Mouse (Mus musculus) brain, adult 2 months (tissue): ENCODE measurements at regions not wholly inside any gene's neighbourhood (a gene's known extent, or its start where the extent isn't known, plus 50 kb on each side); places are given as distances from the start of the nearest gene placed in this dataset.

Experiments
- DNase-seq: peaks from one replicate; pipeline ENCODE4 v3.0.0; 2011; ENCODE audit warnings: low read depth, low spot score

DNA sequence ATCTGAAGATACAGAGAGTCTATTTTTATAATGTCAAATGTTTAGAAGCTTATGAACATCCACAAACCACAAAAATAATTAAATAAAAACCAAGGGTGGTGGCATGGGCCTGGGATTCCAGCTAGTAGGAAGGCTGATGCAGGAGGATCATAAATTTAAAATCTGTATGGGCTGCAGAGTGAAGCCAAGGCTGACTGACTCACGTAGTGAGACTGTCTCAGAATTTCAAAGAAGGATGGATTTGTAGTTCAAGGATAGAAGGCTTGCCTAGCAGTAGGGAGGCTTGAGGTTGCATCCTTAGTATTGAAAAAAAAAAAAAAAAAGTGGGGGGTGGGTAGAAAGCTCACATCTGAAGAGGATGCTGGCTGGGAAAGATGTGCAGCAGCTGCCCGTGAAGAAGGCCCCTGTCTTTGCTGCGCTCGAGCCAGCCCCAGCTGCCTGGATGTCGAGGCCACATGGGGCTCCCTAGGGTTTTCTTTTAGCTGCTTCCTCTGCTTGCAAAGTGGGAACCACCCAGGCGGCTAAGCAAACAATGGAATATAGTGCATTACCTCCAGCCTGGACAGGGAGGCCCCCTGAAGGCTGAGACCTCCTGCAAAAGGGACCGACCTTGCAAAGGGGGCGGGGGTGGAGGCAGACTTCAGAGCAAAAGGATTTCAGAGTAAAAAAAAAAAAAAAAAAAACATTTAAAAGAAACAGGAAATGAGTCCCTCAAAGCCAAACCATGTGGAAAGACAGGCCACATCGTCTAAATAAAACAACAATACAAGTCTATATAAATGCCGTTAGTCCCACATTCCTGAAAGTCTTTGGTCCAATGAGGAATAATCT is 101.3 kb downstream of the Tmco5 start:
- DNase-seq, result no peak

GRCm38 (mm10) chr2:116980692-116981091 is 102.2 kb downstream of the Tmco5 start:
- no peak for DNase-seq

DNA sequence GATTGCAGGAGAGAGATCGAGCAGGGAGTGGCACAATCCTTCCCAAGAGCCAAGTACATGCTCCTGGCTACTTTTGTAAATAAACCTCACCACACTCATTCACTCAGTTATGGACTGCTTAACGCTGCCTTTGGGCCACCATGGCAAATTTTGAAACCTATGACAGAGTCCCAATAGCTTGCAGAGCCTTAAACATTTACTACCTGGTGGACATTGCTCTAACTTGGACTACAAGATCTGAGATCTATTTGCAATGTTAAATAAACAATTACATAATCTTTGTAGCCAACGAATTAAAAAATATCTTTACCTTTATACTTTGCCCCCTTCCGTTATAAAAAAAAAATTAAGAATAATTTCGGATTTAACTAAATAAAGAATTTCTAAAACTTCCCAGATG is 104.9 kb downstream of the Tmco5 start:
- no peak for DNase-seq

DNA sequence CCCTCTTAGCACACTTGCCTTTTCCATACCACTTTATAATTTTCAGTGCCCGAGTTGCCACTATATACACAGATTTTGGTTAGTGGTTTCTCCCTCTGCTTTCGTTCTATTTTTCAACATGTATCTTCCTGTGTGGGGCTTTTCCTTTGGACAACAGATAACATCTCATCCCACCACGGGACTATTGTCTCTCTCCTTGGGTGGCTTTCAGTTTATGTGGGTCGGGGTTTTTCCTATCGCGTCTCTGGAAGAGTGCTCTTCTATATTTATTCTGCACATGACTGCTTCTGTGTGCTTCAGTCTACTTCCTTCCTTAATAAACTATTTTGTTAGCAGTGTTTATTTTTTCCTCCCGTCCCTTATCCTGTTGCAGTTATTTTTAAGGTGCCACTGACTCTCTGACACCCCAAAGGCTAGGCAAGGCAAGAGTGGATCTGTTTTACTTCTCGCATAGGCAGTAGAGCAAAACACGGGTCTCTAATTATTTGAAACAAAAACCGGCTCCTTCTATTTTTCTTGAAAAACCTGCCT is 105.4 kb downstream of the Tmco5 start:
- no peak for DNase-seq

GRCm38 (mm10) chr2:116984597-116984996 is 106.1 kb downstream of the Tmco5 start:
- no peak for DNase-seq

- DNase-seq, result no peak
Observed at GRCm38 (mm10) chr2:116985549-116985948, 107.1 kb downstream of the Tmco5 start.

DNA sequence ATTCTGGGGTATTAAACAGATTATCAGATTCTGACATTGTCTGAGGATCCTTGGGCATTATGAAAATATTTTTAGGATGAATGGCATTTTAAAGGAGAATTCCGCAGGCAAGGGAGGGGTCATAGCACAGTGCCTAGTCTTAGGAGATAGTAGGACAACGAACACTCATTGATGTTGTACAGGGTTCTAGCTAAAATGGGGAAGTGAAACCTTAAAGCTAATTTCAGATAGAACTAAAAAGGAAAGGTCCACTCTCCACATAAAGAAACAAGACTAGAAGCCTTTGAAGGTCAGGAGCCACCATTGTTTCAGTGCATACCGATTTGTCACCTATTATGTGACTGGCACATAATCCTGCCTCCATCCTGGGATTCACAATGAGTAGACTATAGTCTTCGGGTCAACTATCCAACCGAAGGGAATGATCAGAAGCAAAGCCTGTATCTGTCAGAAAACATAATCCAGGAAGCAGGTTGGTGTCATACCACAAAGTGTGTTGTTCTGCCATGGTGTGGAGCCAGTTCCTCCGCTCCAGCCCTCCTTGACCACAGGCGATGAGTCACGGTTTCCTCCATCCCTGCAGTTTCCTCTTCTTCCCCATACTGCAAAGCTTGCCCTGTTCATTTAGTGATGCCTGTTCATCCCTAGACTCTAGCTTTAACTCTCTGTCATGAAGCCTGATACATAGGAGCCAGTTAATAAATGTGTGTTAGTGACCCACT is 110.6 kb downstream of the Tmco5 start:
- DNase-seq, result no peak

- DNase-seq, result no peak
Observed at GRCm38 (mm10) chr2:116990106-116990505, 111.6 kb downstream of the Tmco5 start.

- no peak for DNase-seq
Observed at GRCm38 (mm10) chr2:116991561-116992042, 113.1 kb downstream of the Tmco5 start.

DNA sequence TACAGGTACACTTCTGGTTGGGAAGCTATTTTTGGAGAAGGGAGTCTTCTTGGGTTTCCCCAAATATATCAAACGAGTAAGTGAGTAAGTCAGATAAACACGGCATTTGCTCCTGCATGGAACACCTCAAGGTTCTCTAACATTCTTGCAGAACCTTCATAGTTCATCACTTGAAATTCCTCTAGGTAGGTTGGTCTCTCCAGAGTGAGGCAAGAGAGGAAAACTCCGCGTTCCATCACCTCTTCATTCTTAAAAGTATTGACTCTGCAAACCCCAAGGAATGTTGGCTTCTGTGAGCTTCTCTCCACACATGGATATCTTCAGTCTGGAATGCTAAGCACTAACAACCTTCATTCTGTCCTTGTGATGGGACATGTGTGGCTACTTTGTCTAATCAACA is 115.2 kb downstream of the Tmco5 start:
- no peak for DNase-seq

GRCm38 (mm10) chr2:116996302-116996701 is 117.8 kb downstream of the Tmco5 start:
- no peak for DNase-seq

DNA sequence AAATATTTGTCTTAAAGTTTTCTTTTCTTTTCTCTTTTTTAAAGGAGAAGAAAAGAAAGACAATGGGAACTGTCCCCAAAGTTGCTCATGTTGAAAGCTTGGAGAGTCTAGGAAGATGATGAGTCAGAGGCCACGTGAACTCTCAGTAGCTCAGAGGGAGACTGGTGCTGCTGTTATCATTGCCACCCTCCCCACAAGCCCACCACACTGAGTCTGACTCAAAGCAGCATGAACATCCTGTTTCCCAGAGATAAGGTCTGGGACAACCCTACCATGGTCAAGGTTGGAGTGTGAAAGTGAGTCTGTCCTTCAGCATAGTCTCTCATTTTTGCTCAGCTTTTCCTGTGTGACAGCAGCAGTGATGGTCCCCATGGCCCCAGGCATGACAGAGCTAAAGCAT is 120.3 kb downstream of the Tmco5 start:
- DNase-seq, result no peak

- DNase-seq, result no peak
Observed at GRCm38 (mm10) chr2:116999592-116999991, 121.1 kb downstream of the Tmco5 start.

DNA sequence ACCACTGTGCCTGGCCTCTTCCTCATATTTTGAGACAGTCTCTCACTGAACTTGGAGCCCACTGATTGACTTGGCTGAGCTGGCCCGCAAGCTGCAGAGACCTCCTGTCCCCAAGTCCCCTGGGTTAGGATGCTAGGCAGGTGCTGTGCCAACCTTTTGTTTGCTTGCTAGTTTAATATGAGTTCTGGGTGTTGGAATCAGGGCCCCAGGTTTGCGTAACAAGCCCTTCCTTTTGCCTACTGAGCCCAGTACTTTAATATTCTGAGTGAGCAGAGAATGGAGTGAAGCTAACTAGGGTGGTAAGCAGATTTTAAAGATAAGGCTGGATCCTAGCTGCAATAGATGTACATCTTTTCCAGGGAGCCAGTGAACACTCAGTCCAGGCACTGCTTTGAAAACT is 117.2 kb upstream of the Spred1 start:
- DNase-seq, result no peak

DNA sequence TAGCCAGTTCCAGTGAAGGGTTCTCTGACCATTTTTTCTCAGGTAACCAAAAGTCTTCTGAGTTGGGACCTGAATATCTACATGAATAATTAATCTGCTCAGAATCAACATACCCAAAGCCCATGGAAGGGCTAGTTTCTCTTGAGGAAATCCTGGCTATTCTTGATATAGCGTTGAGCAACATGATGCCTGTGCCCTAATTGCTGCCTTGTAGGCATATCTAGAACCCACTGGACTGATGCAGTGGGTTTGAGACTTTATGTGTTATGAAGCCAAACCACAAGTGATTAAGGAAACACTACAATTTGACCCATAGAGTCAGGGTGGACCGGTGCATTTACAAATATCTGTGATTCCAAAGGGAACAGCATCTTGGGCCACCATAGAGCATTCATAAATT is 114.3 kb upstream of the Spred1 start:
- no peak for DNase-seq

- DNase-seq, result no peak
Observed at GRCm38 (mm10) chr2:117008922-117009321, 112.3 kb upstream of the Spred1 start.

GRCm38 (mm10) chr2:117010001-117010400 is 111.2 kb upstream of the Spred1 start:
- peak; percentile 77 for DNase-seq

DNA sequence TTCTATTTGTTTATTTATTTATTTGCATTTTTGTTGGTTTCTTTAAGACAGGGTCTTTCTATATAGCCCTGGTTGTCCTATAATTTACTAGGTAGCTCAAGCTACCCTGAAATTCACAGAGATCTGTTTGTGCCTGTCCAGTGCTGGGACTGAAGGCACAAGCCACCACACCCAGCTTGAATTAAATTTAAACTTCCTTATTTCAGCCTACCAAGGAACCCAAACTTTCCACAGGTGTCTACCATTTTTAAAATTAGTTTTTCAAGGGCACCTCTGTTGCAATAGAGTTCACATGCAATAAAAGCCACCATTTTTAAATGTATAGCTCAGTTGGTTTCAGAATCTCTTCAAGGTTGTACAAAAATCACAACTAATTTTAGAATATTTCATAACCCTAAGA is 110.2 kb upstream of the Spred1 start:
- DNase-seq, result no peak

DNA sequence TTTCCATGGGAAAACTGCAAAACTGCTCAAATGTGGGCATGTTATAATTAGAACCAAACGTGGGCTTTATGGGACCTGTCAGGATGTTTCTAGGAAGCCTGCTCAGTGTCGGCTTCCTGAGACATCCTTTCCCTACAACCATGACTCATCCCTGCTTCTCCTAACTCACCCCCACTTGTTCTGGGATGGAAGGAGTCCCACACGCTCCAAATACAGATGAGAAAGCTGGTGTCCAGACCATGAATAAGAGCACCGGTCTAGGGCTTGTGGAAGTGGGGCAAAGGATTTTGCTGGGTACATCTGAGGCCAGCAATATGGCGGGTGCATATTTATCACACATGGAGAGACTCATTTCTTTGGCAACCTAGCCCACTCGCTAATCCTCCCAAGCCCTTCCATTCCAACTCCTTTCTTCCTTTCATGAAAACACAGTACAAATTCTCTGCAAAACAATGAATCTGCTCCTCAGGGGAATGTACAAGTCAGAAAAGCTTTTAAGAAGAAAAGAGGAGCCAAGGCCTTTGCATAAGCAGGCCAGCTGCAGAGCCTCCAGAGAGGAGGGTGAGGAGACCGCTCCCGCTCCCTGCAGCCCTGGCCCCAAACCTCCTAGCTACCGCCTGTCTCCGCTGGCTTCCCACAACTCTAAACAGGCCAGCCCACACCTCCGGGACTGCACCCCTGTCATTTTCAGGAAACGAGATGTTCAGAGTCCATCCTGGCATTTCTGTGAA is 103.1 kb upstream of the Spred1 start:
- DNase-seq, result peak; percentile 94

GRCm38 (mm10) chr2:117018917-117019538 is 102.1 kb upstream of the Spred1 start:
- peak; percentile 53 for DNase-seq

DNA sequence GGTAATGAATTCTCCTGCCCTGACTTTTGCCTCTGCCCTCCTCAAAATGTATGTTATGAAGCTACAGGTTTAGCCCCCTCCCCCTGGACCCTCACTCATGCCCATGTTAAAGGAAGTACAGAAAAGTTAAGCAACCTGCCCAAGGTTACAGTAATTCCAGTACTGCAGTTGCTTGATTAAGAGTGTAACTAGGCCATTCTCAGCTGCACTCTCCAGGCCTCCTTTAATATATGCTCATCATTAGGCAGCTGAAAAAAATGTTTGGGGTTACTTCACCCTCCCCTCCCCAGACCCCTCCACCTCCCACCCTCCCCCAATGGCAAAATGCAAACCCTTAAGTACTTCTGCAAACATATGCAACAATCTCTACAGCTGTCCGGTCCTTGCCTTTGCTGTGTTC is 101.6 kb upstream of the Spred1 start:
- no peak for DNase-seq

DNA sequence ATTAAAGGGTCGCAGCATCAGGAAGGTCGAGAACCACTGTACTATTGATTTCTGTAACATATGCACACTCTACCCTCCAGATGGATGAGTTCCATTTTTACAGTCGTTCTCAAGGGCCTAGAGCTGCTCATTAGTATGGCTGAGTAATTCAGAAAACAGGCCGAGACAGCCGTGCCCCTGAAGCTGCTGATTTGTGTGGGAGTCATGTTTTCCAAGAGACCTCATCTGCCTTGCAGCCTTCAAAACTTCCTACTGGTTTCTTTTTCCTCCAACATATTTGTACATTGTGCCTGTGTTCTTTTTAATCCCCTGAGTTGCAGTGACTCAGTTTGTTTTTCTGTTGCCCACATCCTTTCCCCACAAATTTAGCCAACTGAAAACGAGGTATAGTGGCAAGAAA is 99.4 kb upstream of the Spred1 start:
- DNase-seq, result peak; percentile 75
